Mouse (Mus musculus) liver, embryonic 11.5 days (tissue): ENCODE results near the gene Cemip. TPM values are rescaled to one million over a fixed set of nuclear protein-coding genes. Genes with fewer than 3 reads are reported as not detected.
"Not testable (repeated sequence)": the region's sequence is repeated elsewhere in the genome, so short reads cannot be mapped to it uniquely, and the experiment has no call there.

Experiments used
- ATAC-seq: fragments of 200-750 bp; cut with Nextera tagmentation; replicated peaks from 2 replicates; pipeline ENCODE4 v1.8.0; 2017; ENCODE audit warnings: moderate number of reproducible peaks, mild to moderate bottlenecking, moderate TSS enrichment, moderate library complexity; ENCODE audit not compliant: low FRiP score
- DNase-seq: peaks from one replicate; pipeline ENCODE4 v3.0.0-alpha.2; 2017; ENCODE audit warnings: low spot score
- H3K27ac ChIP-seq: fragments of 300-500 bp; sonication (generic); 2 replicates; pipeline ENCODE4 v1.5.1; 2014; ENCODE audit warnings: mild to moderate bottlenecking, low read depth, low read length, control low read depth
- H3K27me3 ChIP-seq: fragments of 300-500 bp; sonication (generic); replicated peaks from 2 replicates; pipeline ENCODE4 v1.6.1; 2014; ENCODE audit warnings: low read length, mixed read lengths; ENCODE audit not compliant: control insufficient read depth, insufficient read depth
- H3K36me3 ChIP-seq: fragments of 300-500 bp; sonication (generic); 2 replicates; pipeline ENCODE4 v1.6.1; 2014; ENCODE audit warnings: mild to moderate bottlenecking, low read length, moderate library complexity, mixed read lengths; ENCODE audit not compliant: control insufficient read depth, insufficient read depth
- H3K4me1 ChIP-seq: fragments of 300-500 bp; sonication (generic); replicated peaks from 2 replicates; pipeline ENCODE4 v1.6.1; 2014; ENCODE audit warnings: low read length, mixed read lengths; ENCODE audit not compliant: control insufficient read depth, insufficient read depth
- H3K4me2 ChIP-seq: fragments of 300-500 bp; sonication (generic); 2 replicates; pipeline ENCODE4 v1.6.1; 2014; ENCODE audit warnings: mild to moderate bottlenecking, control low read depth, moderate library complexity
- H3K4me3 ChIP-seq: fragments of 300-500 bp; sonication (generic); 2 replicates; pipeline ENCODE4 v1.5.1; 2014; ENCODE audit warnings: low read depth, low read length, control low read depth
- H3K9ac ChIP-seq: fragments of 300-500 bp; sonication (generic); 2 replicates; pipeline ENCODE4 v1.6.1; 2014; ENCODE audit warnings: low read depth, low read length, control low read depth
- H3K9me3 ChIP-seq: fragments of 300-500 bp; sonication (generic); 2 replicates; pipeline ENCODE4 v1.6.1; 2016; ENCODE audit warnings: low read length, inconsistent platforms, mixed read lengths; ENCODE audit not compliant: control insufficient read depth
- WGBS: fragments of 180-500 bp; shearing (Covaris S2); extraction: QIAGEN DNeasy Blood & Tissue Kit; methylation state at CpG from one replicate; pipeline ENCODE4 v1.1.7; 2014; 5-methylcytosine and 5-hydroxymethylcytosine counted together
- polyA plus RNA-seq: library from polyadenylated mRNA; unstranded; fragments of >200 nt; fragmentation: Nextera tagmentation; extraction: Ambion mirVana; gene quantifications from 2 replicates; pipeline ENCODE4 v1.2.1, GENCODE M21; 2014

Gene Cemip
- polyA plus RNA-seq, 1 experiment from 2014 or later: 0.15 TPM

GRCm38 (mm10) chr7:83892333-83892669 lies 194.0 kb downstream of the Cemip start:
- Histone ChIP-seq H3K4me3 (peak overlapping the region; percentile 79), H3K4me2 (peak overlapping the region; percentile 81), H3K4me1 (peaks cover 28% of the 10 kb centered on the region), H3K9ac (peak overlapping the region; percentile 86), H3K27me3 (no peaks in the 10 kb centered on the region), H3K27ac (peak overlapping the region; percentile 76), H3K36me3 (peaks cover 15% of the 10 kb centered on the region), H3K9me3 (no peaks in the 10 kb centered on the region)
- no peak; the same call in 1 of the 2 replicates for ATAC-seq
- 0% methylated on average over 21 of the region's 21 CpGs for WGBS
- DNase-seq: no peak

- peak; percentile 99 for DNase-seq
- Histone ChIP-seq H3K4me3 (peak overlapping the region; percentile 79), H3K9ac (peak overlapping the region; percentile 86), H3K4me1 (peaks cover 27% of the 10 kb centered on the region), H3K4me2 (peak overlapping the region; percentile 81), H3K27ac (peak overlapping the region; percentile 76), H3K27me3 (no peaks in the 10 kb centered on the region), H3K36me3 (peaks cover 14% of the 10 kb centered on the region), H3K9me3 (no peaks in the 10 kb centered on the region)
- peak; percentile 97 for ATAC-seq
- 5% methylated on average over 44 of the region's 44 CpGs for whole genome bisulfite sequencing
Observed at GRCm38 (mm10) chr7:83891433-83892332, 194.6 kb downstream of the Cemip start.

- 94% methylated on average over 5 of the region's 5 CpGs for WGBS
- H3K27ac ChIP-seq, H3K9me3 ChIP-seq, DNase-seq, H3K4me2 ChIP-seq, H3K9ac ChIP-seq, ATAC-seq, H3K36me3 ChIP-seq, H3K4me3 ChIP-seq, H3K27me3 ChIP-seq: not testable (repeated sequence)
- H3K4me1 ChIP-seq: peaks cover 31% of the 10 kb centered on the region
Observed at GRCm38 (mm10) chr7:83889946-83890345, 196.4 kb downstream of the Cemip start.

DNA sequence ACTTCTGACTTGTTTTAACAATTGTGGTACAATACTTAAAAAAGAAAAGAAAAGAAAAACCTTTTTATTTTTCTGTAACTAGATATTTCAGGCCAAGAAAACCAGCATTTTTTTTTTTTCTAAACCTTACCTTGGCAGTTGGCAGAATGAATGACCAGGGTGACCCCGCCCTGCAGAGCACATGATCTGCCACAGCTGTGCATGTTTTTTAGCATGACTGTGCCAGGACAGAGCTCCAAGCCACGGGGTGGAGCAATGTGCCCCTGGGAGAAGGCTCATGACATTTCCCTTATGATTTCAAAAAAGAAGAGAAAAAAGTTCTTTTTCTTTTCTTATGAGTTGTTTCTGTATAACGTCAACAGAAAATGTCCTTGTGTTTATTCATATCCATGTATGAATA lies 196.9 kb downstream of the Cemip start:
- Histone ChIP-seq H3K9me3 (no peaks in the 10 kb centered on the region), H3K27me3 (no peaks in the 10 kb centered on the region), H3K4me3 (no peak overlapping the region), H3K36me3 (peaks cover 2% of the 10 kb centered on the region), H3K27ac (no peak overlapping the region; the same call in 1 of the 2 replicates), H3K4me1 (peaks cover 28% of the 10 kb centered on the region), H3K9ac (no peak overlapping the region), H3K4me2 (no peak overlapping the region)
- ATAC-seq: no peak
- 64% methylated on average over 3 of the region's 3 CpGs for WGBS
- DNase-seq: no peak

DNA sequence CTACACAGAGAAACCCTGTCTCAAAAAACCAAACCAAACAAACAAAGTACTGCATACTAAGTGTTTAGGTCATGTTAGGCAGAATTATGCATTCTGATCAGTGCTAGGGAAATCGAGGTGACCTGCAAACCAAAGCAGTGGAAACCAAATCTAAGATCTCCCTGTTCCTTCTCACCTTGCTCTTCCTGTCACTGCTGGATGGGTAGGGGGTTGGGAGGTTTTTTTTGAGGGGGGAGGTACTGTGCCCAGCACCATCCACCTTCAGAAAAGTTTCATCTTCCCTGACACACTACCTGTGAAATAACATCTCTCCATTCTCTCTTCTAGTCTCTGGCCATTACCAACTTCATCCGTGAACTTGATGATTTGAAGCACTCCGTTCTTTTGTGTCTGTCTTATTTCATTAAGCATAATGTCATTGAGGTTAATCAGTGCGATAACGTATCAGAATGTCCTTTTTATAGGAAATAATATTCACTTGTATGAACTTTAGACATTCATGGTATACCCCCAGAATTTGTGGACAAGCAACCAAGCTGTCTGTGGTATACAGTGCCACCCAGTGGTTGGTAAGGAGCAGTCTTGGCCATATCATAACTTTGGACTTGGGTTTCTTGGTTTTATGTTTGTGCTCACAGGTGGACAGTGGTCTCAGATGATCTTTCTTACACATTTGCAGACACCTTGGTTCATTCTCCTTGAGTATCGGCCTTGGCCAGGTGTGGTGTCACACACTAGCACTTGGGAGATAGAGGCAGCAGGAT lies 199.8 kb downstream of the Cemip start:
- WGBS: 93% methylated on average over 6 of the region's 6 CpGs
- H3K27me3 ChIP-seq: no peaks in the 10 kb centered on the region
- peak overlapping the region; percentile 100 for H3K27ac ChIP-seq
- H3K4me3 ChIP-seq: no peak overlapping the region
- no peak overlapping the region for H3K9ac ChIP-seq
- no peaks in the 10 kb centered on the region for H3K9me3 ChIP-seq
- H3K4me1 ChIP-seq: peaks cover 29% of the 10 kb centered on the region
- peak overlapping the region; percentile 36 for H3K4me2 ChIP-seq
- DNase-seq: no peak
- ATAC-seq: no peak
- peaks cover 11% of the 10 kb centered on the region for H3K36me3 ChIP-seq

DNA sequence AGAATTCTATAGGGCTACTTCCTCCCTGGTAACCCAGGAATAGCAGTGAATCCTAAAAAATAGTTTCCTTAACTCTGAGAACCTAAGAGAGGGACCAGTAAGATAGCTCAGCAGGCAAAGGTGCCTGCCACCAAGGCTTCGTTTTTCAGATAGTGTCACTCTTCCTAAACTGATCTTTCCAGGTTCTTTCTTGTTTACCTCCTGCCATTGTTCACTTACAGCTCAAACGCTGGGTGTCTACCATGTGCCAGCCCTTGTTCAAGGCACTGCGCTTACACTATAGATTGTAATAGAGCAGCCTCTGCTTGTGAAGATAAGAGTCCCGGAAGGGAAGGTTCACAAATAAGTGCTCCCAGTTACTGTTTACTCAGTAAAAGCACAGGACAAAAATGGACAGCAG lies 200.5 kb downstream of the Cemip start:
- Histone ChIP-seq H3K9me3 (no peaks in the 10 kb centered on the region), H3K27ac (peak overlapping the region; percentile 100), H3K27me3 (no peaks in the 10 kb centered on the region), H3K4me3 (no peak overlapping the region), H3K9ac (peak overlapping the region; percentile 96), H3K4me1 (peaks cover 27% of the 10 kb centered on the region), H3K36me3 (peaks cover 11% of the 10 kb centered on the region), H3K4me2 (peak overlapping the region; percentile 97)
- WGBS: 35% methylated on average over 4 of the region's 4 CpGs
- DNase-seq (no peak), ATAC-seq (peak; percentile 61)

DNA sequence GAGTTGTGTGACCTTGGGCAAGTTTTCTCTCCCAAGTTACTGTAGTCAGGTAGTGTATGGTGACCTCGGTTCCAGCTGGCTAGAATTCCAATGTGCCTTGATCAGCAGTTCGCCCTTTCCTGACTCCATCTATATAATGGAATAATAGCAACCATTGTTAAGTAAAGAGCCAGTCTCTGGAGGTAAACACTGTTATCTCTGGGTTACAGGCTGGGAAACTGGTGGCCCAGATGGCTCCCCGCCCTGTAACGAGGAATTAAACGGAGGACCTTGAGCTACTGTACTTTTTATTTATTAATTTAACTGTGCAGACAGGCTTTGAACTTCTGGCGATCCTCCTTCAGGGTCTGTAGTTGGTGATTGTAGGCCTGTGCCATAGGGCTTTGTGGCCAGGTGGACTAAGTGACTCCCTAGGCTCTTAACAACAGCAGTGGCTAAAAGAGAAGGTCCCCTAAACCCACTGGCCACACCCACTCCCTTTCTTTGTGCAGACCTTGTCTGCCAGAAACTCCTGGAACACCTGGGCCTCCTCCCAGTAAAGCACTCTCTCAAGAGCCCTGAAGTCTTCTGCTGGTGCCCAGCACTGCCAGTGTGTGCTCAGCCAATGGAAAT lies 201.3 kb downstream of the Cemip start:
- Histone ChIP-seq H3K4me3 (peak overlapping the region; percentile 95), H3K4me1 (peaks cover 29% of the 10 kb centered on the region), H3K36me3 (peaks cover 11% of the 10 kb centered on the region), H3K4me2 (peak overlapping the region; percentile 97), H3K27ac (peak overlapping the region; percentile 100), H3K9ac (peak overlapping the region; percentile 96), H3K27me3 (no peaks in the 10 kb centered on the region), H3K9me3 (no peaks in the 10 kb centered on the region)
- WGBS: 26% methylated on average over 6 of the region's 6 CpGs
- peak; percentile 53 for DNase-seq
- ATAC-seq: peak; percentile 64

- ATAC-seq (peak; percentile 68), DNase-seq (peak; percentile 93)
- WGBS: under 1% methylated on average over 69 of the region's 69 CpGs
- H3K36me3 ChIP-seq: peaks cover 11% of the 10 kb centered on the region
- peak within 1 kb of the TSS; percentile 97 for H3K4me2 ChIP-seq
- no peaks in the 10 kb centered on the region for H3K27me3 ChIP-seq
- no peaks in the 10 kb centered on the region for H3K9me3 ChIP-seq
- H3K27ac ChIP-seq: peak within 1 kb of the TSS; percentile 100
- H3K4me3 ChIP-seq: peak within 1 kb of the TSS; percentile 95
- peaks cover 34% of the 10 kb centered on the region for H3K4me1 ChIP-seq
- peak within 1 kb of the TSS; percentile 96 for H3K9ac ChIP-seq
Observed at GRCm38 (mm10) chr7:83884021-83884658, 202.2 kb downstream of the Cemip start, which contains the start of the genes Tlnrd1 and Mesd. TSS of gene Tlnrd1 (minus strand) at chr7:83884305. TSS of gene Mesd (plus strand) at chr7:83884466.
